Mouse (Mus musculus) G1E (cell line): ENCODE data around the gene Sppl3.

Experiments
- CTCF ChIP-seq: IDR thresholded peaks from 2 replicates; pipeline ENCODE4 v1.5.1; 2012; ENCODE audit warnings: low read depth, low read length, inconsistent platforms, mixed read lengths
- GATA1 ChIP-seq: IDR thresholded peaks from 2 replicates; pipeline ENCODE4 v1.6.1; 2012; ENCODE audit warnings: borderline replicate concordance, low read length, inconsistent platforms, mixed read lengths
- GATA2 ChIP-seq: IDR thresholded peaks from 2 replicates; pipeline ENCODE4 v1.6.1; 2012; ENCODE audit warnings: low read depth, low read length, inconsistent platforms, borderline replicate concordance
- POLR2AphosphoS5 ChIP-seq: IDR thresholded peaks from 2 replicates; pipeline ENCODE4 v1.6.1; 2012; ENCODE audit warnings: low read depth, low read length, inconsistent platforms; ENCODE audit not compliant: insufficient replicate concordance
- TAL1 ChIP-seq: conservative IDR thresholded peaks from 2 replicates; pipeline ENCODE4 v1.6.1; 2012; ENCODE audit warnings: low read depth, low read length, inconsistent platforms, mixed read lengths

DNA sequence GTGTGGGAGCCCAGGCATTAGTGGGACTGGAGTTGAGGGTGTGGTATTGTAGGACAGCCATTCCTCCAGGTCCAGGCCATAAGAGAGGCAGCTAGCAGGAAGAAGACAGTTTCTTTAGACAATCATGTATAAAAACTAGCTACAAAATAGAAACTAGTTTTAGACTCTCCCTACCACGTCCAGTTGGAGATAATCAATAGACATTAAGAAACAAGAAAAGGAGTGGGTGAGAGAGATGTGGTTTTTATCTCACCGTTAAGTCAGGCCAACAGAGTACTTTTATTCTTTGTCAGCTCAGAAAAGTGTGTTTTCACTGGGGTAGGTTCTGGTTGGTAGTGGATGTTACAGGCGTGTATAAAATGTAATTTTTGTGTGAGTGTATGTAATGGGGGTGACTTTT, 50.0 kb downstream of the Sppl3 start:
- no peak for TF ChIP-seq CTCF
- TF ChIP-seq GATA2 = no peak
- TF ChIP-seq GATA1 = no peak
- no peak for TF ChIP-seq TAL1
- TF ChIP-seq POLR2AphosphoS5 = no peak
